In the genomic region with DNA sequence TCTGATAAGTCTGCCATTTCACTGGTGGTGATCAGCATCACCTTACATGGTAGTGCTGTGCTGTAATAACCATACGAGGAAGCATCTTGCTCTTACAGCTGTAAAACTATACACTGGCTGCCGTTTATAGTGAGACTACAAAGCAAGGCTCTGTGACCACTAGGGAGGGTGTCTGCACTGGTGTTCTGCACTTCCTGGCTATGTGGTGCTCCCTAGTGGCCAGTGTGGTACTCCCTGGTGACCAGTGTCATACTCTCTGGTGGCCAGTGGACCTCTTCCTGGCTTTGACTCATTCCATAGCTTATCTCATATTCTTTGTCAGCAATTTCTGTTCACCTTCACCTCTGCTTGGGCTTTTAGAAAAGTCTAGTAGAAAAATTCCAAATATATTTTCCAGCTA, we compare ENCODE assay signal across 18 mouse cellular contexts.
DNase-seq lines count a peak whose midpoint lies in the region; ATAC-seq and TF ChIP-seq lines count a peak whose summit lies in the region.
"Had no signal": no experiment of that assay in that cellular context is flagged by ENCODE, and none has a peak within 500 bp of the region (broad histone marks: within the 10 kb centered on the region; RNA-seq: fewer than 3 reads in every experiment).

No protein-coding gene starts in this region.

- TF ChIP-seq RAD21 in CH12.LX (IDR thresholded peaks at IDR 0.05; ENCODE audit: low read depth, low read length), result peak; percentile 17

- no peaks in the 10 kb centered on the region for H3K9me3 ChIP-seq in kidney, postnatal 0 days (replicated peaks; ENCODE audit: low read length)
- no peaks in the 10 kb centered on the region for H3K9me3 ChIP-seq in kidney, embryonic 16.5 days (ENCODE audit: low read length)
- no peaks in the 10 kb centered on the region for H3K9me3 ChIP-seq in CH12.LX (replicated peaks; ENCODE audit: low read length)
- no peaks in the 10 kb centered on the region for H3K9me3 ChIP-seq in forebrain, embryonic 10.5 days
- H3K9me3 ChIP-seq: embryonic facial prominence, embryonic 13.5 days; midbrain, embryonic 10.5 days; neural tube, embryonic 15.5 days had no signal

- no peaks in the 10 kb centered on the region for H3K27me3 ChIP-seq in kidney, postnatal 0 days (ENCODE audit: insufficient read depth, low read length)
- H3K27me3 ChIP-seq in kidney, embryonic 16.5 days (ENCODE audit: insufficient read depth, low read length), result no peaks in the 10 kb centered on the region
- H3K27me3 ChIP-seq in CH12.LX (replicated peaks), result no peaks in the 10 kb centered on the region
- H3K27me3 ChIP-seq in forebrain, embryonic 10.5 days (ENCODE audit: poor library complexity, severe bottlenecking), result no peaks in the 10 kb centered on the region
- H3K27me3 ChIP-seq: embryonic facial prominence, embryonic 13.5 days; hindbrain, embryonic 13.5 days; limb, embryonic 12.5 days; neural tube, embryonic 15.5 days had no signal

- no peak for TF ChIP-seq EP300 in CH12.LX (IDR thresholded peaks at IDR 0.05; ENCODE audit: low read length)

- in situ Hi-C loops in CH12.LX (cut with MboI; ENCODE audit: low pct_ligation_motif_present, low pct_unique_long_range_greater_than_20kb, low sequenced_read_pairs), result loop anchor here (25.0 kb wide), 1 partner anchor 154 kb away; a partner anchor contains a TSS

- ATAC-seq in kidney, postnatal 0 days (replicated peaks; ENCODE audit: low FRiP score, low read depth), result no peak
- no peak for ATAC-seq in kidney, embryonic 16.5 days (ENCODE audit: low FRiP score, low TSS enrichment)

- no peak for TF ChIP-seq POLR2A in CH12.LX (IDR thresholded peaks at IDR 0.05; ENCODE audit: low read depth, low read length)

- H3K27ac ChIP-seq in kidney, postnatal 0 days, result no peak overlapping the region
- H3K27ac ChIP-seq in kidney, embryonic 16.5 days (ENCODE audit: low read length), result no peak overlapping the region
- no peak overlapping the region for H3K27ac ChIP-seq in CH12.LX (ENCODE audit: insufficient read depth, low read depth)
- H3K27ac ChIP-seq in forebrain, embryonic 10.5 days, result no peak overlapping the region
- H3K27ac ChIP-seq: embryonic facial prominence, embryonic 13.5 days; hindbrain, embryonic 13.5 days; limb, embryonic 12.5 days; midbrain, embryonic 10.5 days; neural tube, embryonic 15.5 days had no signal

- dilution Hi-C loops in CH12.LX (cut with MboI; ENCODE audit: extremely low pct_ligation_motif_present, extremely low pct_unique_long_range_greater_than_20kb, low sequenced_read_pairs), result no loop called here

- no peaks in the 10 kb centered on the region for H3K36me3 ChIP-seq in kidney, postnatal 0 days (ENCODE audit: insufficient read depth, low read length)
- no peaks in the 10 kb centered on the region for H3K36me3 ChIP-seq in kidney, embryonic 16.5 days (ENCODE audit: insufficient read depth, low read length)
- no peaks in the 10 kb centered on the region for H3K36me3 ChIP-seq in CH12.LX (replicated peaks in 1 of 2; ENCODE audit: control insufficient read depth in 1 of 2, insufficient read depth in 1 of 2, low read length in 1 of 2)
- no peaks in the 10 kb centered on the region for H3K36me3 ChIP-seq in forebrain, embryonic 10.5 days (replicated peaks)
- H3K36me3 ChIP-seq: embryonic facial prominence, embryonic 13.5 days; hindbrain, embryonic 13.5 days; limb, embryonic 12.5 days; midbrain, embryonic 10.5 days; neural tube, embryonic 15.5 days had no signal

- 46% methylated on average over 2 of the region's 2 CpGs for WGBS in kidney, postnatal 0 days
- 49% methylated on average over 2 of the region's 2 CpGs for WGBS in kidney, embryonic 16.5 days
- whole genome bisulfite sequencing in forebrain, embryonic 10.5 days, result 82% methylated on average over 2 of the region's 2 CpGs

- DNase-seq in kidney, postnatal 0 days (ENCODE audit: low spot score), result peak; percentile 27
- DNase-seq in CH12.LX (ENCODE audit: extremely low read depth) (peak; percentile 19), ES-CJ7 (ENCODE audit: low read depth, low spot score) (peak; percentile 23)
- peak; percentile 28 to 43 for DNase-seq in kidney, postnatal 4 days
- no peak for DNase-seq in adrenal gland, postnatal 4 days (ENCODE audit: low spot score in 2 of 2)
- no peak for DNase-seq in thymus, postnatal 14 days
- DNase-seq in forebrain, embryonic 10.5 days (ENCODE audit: extremely low spot score, low spot score), result no peak
- DNase-seq: adrenal gland, adult 8-10 months; cerebellum, adult 18-20 months; heart, adult 11 months; heart, postnatal 10 days; layer of hippocampus, postnatal 36 days had no signal

- no peak overlapping the region for H3K4me3 ChIP-seq in kidney, postnatal 0 days (replicated peaks; ENCODE audit: low read depth, low read length)
- H3K4me3 ChIP-seq in kidney, embryonic 16.5 days (ENCODE audit: low read length), result no peak overlapping the region
- no peak overlapping the region for H3K4me3 ChIP-seq in CH12.LX (replicated peaks in 1 of 3; ENCODE audit: low read depth in 2 of 3, low read length in 2 of 3, poor library complexity in 1 of 3)
- no peak overlapping the region for H3K4me3 ChIP-seq in forebrain, embryonic 10.5 days
- H3K4me3 ChIP-seq: embryonic facial prominence, embryonic 13.5 days; hindbrain, embryonic 13.5 days; limb, embryonic 12.5 days; midbrain, embryonic 10.5 days; neural tube, embryonic 15.5 days had no signal

- no peak overlapping the region for H3K9ac ChIP-seq in kidney, postnatal 0 days (ENCODE audit: low read depth, low read length)
- H3K9ac ChIP-seq in kidney, embryonic 16.5 days (replicated peaks; ENCODE audit: low read length), result no peak overlapping the region
- H3K9ac ChIP-seq in CH12.LX (ENCODE audit: insufficient read depth, low read depth), result no peak overlapping the region
- H3K9ac ChIP-seq: embryonic facial prominence, embryonic 13.5 days; hindbrain, embryonic 13.5 days; limb, embryonic 12.5 days; neural tube, embryonic 15.5 days had no signal

- no peak overlapping the region for H3K4me2 ChIP-seq in kidney, postnatal 0 days (ENCODE audit: low read length)
- H3K4me2 ChIP-seq in kidney, embryonic 16.5 days (replicated peaks; ENCODE audit: low read depth, low read length), result no peak overlapping the region
- no peak overlapping the region for H3K4me2 ChIP-seq in CH12.LX (ENCODE audit: insufficient read depth, low read depth, poor library complexity, severe bottlenecking)
- H3K4me2 ChIP-seq: embryonic facial prominence, embryonic 13.5 days; hindbrain, embryonic 13.5 days; limb, embryonic 12.5 days; neural tube, embryonic 15.5 days had no signal

- H3K4me1 ChIP-seq in kidney, postnatal 0 days (replicated peaks; ENCODE audit: insufficient read depth, low read length), result no peaks in the 10 kb centered on the region
- no peaks in the 10 kb centered on the region for H3K4me1 ChIP-seq in kidney, embryonic 16.5 days (ENCODE audit: insufficient read depth, low read length)
- H3K4me1 ChIP-seq in CH12.LX (ENCODE audit: control insufficient read depth in 1 of 2, insufficient read depth in 2 of 2), result no peaks in the 10 kb centered on the region; a peak in 1 of 4 replicates
- no peaks in the 10 kb centered on the region for H3K4me1 ChIP-seq in forebrain, embryonic 10.5 days
- H3K4me1 ChIP-seq: embryonic facial prominence, embryonic 13.5 days; hindbrain, embryonic 13.5 days; limb, embryonic 12.5 days; midbrain, embryonic 10.5 days; neural tube, embryonic 15.5 days had no signal

- no peaks in the 10 kb centered on the region for H3K79me2 ChIP-seq in CH12.LX (replicated peaks; ENCODE audit: control insufficient read depth, extremely low read depth, insufficient read depth, poor library complexity, severe bottlenecking)

- TF ChIP-seq CTCF in kidney, postnatal 0 days (IDR thresholded peaks at IDR 0.05; ENCODE audit: low read depth), result peak; percentile 57
- TF ChIP-seq CTCF in CH12.LX (conservative IDR thresholded peaks at IDR 0.05 in 1 of 2, IDR thresholded peaks at IDR 0.05 in 1 of 2; ENCODE audit: low read depth in 2 of 2, low read length in 2 of 2), result peak in 1 of 2 experiments; percentile 54; a peak in 2 of 4 replicates

TF ChIP-seq in CH12.LX, 34 proteins besides CTCF, POLR2A, EP300 and RAD21:
- TF ChIP-seq RCOR1 (conservative IDR thresholded peaks at IDR 0.05; ENCODE audit: low read depth, low read length) (no peak), E2F4 (IDR thresholded peaks at IDR 0.05; ENCODE audit: insufficient replicate concordance, low read depth, low read length) (no peak), SMC3 (IDR thresholded peaks at IDR 0.05; ENCODE audit: low read depth, low read length) (peak; percentile 16; the same call in 1 of the 2 replicates), JUN (IDR thresholded peaks at IDR 0.05; ENCODE audit: insufficient read depth, low read depth, low read length) (no peak), UBTF (IDR thresholded peaks at IDR 0.05; ENCODE audit: low read depth, low read length) (no peak), MYC (IDR thresholded peaks at IDR 0.05; ENCODE audit: low read depth, low read length) (no peak), ZKSCAN1 (IDR thresholded peaks at IDR 0.05; ENCODE audit: borderline replicate concordance, low read depth, low read length) (no peak), NRF1 (IDR thresholded peaks at IDR 0.05; ENCODE audit: low read depth, low read length) (no peak), ZC3H11A (IDR thresholded peaks at IDR 0.05; ENCODE audit: low read depth, low read length) (no peak), ELF1 (IDR thresholded peaks at IDR 0.05; ENCODE audit: low read depth, low read length) (0 out of 2 replicates have a peak, but pooled peaks have one; percentile 33), USF1 (IDR thresholded peaks at IDR 0.05; ENCODE audit: low read depth, low read length) (no peak), MAX (IDR thresholded peaks at IDR 0.05; ENCODE audit: low read length) (no peak), ZNF384 (IDR thresholded peaks at IDR 0.05; ENCODE audit: low read depth, low read length) (no peak), USF2 (conservative IDR thresholded peaks at IDR 0.05; ENCODE audit: low read depth, low read length) (no peak), CHD2 (IDR thresholded peaks at IDR 0.05; ENCODE audit: low read length) (no peak), BHLHE40 (IDR thresholded peaks at IDR 0.05; ENCODE audit: low read depth, low read length) (no peak)

Comparison
In these comparisons a context has a peak if more than half of its experiments do, and no peak if none do; other contexts are left out.
1. DNase-seq: peak in kidney, postnatal 0 days (single experiment), CH12.LX (single experiment), ES-CJ7 (single experiment) and kidney, postnatal 4 days (2 of 2); none in adrenal gland, postnatal 4 days (0 of 2), thymus, postnatal 14 days (single experiment) and forebrain, embryonic 10.5 days (single experiment).